Mouse (Mus musculus): ENCODE data around the gene Bri3.

Bri3 gene

DNA sequence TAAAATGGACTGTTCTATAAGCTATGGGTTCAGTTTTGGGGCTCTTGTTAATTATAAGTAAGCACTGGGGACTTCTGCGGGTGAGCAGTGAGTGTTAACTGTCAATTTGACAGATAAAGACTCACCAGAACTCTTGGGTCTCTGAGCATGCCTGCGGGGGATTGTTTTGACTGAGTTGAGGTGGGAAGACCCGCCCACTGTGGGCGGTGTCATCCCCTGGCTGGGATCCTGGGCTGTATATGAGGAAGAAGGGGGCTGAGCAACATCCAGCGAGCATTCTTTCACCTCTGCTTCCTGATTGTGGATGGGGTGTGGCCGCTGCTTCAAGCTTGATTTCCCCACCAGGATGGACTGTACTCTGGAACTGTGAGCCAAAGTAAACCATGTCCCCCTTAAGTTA is 10.0 kb upstream of the Bri3 start:
- no peak for DNase-seq (ENCODE audit: inconsistent ontology term)

DNA sequence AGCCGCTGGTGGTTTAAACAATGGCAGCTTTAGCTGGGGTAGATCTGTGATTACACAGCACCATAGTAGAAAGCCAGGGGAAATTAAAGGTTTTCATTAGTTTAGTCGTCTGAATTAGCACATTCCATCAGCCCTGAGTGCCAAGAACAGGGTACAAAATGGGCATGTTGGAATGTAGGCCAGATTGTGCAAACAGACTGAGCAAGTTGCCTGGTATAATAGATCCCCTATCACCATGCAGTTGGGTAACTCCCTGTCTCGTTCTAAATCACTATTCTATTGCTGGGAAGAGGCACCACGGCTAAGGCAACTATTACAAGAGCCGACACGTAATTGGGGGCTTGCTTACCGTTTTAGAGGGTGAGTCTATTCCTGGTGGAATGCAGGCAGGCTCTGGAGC is 9.5 kb upstream of the Bri3 start:
- peak; percentile 75 for DNase-seq (ENCODE audit: inconsistent ontology term)

DNA sequence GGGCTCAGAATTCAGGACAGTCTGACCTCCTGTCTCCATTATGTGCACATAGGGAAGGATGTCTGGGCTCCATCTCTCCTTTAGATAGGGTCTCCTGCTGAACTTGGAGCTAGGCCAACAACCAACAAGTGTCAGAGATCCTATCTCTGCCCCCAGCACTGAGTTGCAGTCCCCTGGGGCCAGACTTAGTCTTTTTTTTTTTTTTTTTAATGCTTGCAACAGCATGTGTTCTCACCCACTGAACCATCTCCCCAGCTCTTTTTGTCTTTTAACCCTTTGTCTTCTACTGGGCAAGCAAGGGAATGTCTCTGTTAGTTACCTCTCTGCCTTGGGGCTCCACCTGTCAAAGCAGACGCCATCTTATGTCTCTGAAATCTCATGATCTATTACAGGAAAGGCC is 5.3 kb upstream of the Bri3 start:
- no peak for DNase-seq (ENCODE audit: inconsistent ontology term)

DNA sequence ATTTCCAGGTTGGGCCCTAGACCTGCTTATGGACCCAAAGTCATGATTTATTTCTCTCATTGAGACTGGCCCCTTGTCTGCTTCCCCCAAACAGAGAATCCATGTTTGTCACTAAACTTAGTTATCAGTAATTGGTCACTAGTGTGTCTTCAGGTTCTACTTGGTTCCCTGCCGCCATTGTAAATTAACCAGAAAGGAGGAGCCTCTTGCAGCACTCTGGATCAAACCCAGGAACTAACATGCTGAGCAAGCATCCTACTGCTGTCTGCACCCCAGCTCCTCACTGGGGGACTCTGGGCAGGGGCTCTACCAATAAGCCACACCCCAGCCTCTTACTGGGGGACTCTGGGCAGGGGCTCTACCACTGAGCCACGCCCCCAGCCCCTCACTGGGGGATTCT is 1.4 kb downstream of the Bri3 start:
- no peak for DNase-seq (ENCODE audit: inconsistent ontology term)

GRCm38 (mm10) chr5:144246669-144247068 is 2.4 kb downstream of the Bri3 start:
- no peak for DNase-seq (ENCODE audit: inconsistent ontology term)

GRCm38 (mm10) chr5:144247307-144247706 is 3.1 kb downstream of the Bri3 start:
- DNase-seq (ENCODE audit: inconsistent ontology term) = no peak

DNA sequence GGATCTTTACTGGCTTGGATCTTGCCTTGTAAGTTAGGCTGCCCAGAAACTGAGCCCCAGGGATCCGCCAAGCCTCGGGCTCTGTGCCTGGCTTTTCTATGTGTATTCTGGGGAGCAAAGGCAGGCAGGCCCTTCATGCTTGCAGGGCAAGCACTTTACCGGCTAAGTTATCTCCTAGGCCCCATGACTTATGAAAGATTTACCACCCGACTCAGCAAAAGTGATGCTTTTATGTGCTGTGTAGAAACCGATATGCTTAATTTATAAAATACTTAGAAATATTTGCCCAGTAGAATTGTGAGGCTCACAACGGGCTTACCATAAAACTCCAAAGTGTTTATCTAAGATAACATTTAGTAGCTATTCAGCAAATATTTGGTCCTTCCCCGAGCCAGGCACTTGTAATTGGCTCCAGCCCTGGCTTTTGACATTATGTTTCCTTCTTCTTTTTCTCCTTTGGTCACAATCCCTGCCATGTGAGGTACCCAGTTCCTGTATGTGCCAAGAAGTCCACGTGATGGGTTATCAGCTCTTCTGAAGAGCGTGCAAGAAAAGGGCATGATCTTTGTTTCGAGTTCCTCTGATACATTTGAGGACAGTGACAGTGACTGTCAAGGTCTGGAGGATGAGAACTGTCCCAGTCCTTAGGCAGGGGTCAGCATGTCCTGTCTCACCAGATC is 3.8 kb downstream of the Bri3 start:
- DNase-seq (ENCODE audit: inconsistent ontology term) = no peak

DNA sequence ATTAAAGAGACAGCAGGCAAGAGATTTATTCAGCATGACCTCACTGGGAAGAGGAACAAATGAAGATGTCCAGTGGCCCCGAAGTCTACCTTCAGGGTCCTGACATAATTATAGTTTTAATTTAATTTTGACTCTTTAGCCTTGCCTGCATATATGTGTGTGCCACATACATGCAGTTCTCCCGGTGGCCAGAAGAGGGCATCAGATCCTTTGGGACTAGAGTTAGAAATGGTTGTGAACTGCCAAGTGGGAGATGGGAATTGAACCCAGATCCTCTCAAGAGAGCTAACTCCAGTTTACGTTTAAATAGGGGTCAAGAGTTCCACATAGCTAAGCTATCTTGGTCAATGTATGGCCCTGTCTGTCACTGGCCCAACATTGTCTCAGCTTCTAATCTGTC is 5.6 kb downstream of the Bri3 start:
- no peak for DNase-seq (ENCODE audit: inconsistent ontology term)

GRCm38 (mm10) chr5:144251876-144252577 is 7.8 kb downstream of the Bri3 start:
- DNase-seq (ENCODE audit: inconsistent ontology term) = no peak

DNA sequence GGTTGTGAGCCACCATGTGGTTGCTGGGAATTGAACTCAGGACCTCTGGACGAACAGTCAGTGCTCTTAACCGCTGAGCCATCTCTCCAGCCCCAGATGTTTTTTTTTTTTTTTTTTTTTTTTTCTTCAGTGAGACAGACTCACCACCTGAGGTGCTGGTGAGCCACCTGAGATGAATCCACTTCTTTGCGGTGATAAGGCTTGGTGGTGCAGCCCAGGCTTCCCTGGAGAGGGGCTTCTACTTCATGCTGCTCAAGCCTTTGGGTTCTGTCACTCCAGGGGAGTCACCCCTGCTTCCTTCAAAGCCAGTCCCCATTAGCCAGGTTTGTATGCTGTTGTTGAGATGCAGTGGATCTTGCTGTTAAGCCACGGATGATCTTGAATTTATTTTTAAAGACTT is 9.0 kb downstream of the Bri3 start:
- DNase-seq (ENCODE audit: inconsistent ontology term) = no peak

DNA sequence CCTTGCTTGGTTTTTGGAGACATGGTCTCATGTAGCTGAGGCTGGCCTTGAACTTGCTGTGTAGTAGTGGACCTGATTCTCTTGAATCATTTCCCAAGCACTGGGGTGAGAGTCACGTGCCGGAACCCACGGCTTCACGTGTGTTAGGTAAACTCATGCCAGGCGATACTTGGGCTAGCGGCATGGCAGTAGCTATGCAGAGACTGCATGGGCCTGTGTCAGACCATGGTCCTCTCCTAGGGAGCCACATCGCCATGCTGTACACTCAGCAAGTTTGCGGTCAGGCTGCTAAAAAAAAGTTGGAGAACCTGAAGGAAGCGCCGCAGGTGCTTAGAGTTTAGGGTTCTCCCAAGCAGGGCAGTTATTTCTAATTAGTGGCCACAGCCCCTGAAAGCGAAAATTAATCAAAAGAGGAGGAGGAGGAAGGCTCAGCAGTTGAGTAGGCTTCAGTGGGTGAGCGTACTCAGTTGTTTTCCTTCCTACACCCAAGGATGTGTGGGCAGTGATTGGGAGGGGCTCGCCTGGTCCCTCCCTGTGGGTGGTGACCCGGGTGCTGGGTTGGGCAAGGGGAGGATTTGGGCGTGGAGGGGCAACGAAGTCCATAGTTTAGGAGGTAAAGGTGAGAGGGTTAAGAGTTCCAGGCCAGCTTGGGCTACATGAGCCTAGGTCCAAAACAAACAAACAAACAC is 10.0 kb downstream of the Bri3 start:
- DNase-seq (ENCODE audit: inconsistent ontology term) = peak; percentile 66

- peak; percentile 95 for DNase-seq (ENCODE audit: inconsistent ontology term)
Observed at GRCm38 (mm10) chr5:144254811-144255631, 10.8 kb downstream of the Bri3 start.

- peak; percentile 88 for DNase-seq (ENCODE audit: inconsistent ontology term)
Observed at GRCm38 (mm10) chr5:144255632-144256540, 11.6 kb downstream of the Bri3 start.

GRCm38 (mm10) chr5:144256541-144256870 is 12.3 kb downstream of the Bri3 start:
- peak; percentile 7 for DNase-seq (ENCODE audit: inconsistent ontology term)

DNA sequence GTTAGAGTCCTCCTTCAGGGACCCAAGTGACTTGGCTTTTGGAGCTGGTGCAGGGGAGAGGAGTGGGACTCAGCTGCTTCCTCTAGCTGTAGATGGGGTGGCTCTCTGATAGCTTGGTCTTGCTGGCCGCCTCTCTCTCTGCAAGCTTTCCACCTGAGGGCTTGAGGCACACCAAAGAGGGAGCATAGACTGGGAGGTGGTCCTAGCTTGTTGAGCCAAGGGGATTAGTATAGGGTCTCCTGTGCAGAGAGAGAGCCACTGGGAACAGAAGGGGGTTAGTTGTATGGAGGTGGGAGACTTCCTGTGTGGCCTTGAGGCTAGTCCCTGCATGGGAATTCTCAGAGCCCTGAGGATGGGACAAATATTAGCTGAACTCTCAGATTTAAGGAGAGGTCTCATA is 12.7 kb downstream of the Bri3 start:
- DNase-seq (ENCODE audit: inconsistent ontology term) = no peak

- DNase-seq (ENCODE audit: inconsistent ontology term) = no peak
Observed at GRCm38 (mm10) chr5:144257451-144258110, 13.3 kb downstream of the Bri3 start.

DNA sequence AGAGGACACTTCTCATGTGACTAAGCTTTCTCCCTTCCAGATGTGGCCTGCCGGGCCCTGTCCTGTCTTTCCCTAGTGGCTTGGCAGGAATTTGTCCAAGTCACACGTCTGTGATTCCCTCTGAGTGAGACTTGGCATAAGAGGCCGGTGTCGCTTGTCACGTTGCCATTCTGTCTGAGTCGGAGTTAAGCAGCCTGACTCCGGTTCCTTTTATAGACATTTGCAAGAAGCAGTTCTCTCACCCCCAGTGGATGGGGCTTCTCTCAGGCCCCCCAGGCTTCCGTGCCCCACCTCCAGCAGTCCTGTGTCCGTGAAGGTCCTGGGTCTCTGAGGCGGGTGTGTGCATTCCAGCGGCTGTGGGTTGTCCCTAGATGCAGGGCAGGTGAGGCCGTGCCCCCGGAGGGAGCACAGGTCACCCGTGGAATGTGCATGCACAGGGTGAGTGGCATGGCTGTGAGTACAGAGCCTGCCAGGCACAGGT is 13.9 kb downstream of the Bri3 start:
- peak; percentile 38 for DNase-seq (ENCODE audit: inconsistent ontology term)

GRCm38 (mm10) chr5:144258687-144259086 is 14.4 kb downstream of the Bri3 start:
- no peak for DNase-seq (ENCODE audit: inconsistent ontology term)

GRCm38 (mm10) chr5:144259228-144259627 is 15.0 kb downstream of the Bri3 start:
- no peak for DNase-seq (ENCODE audit: inconsistent ontology term)

GRCm38 (mm10) chr5:144260464-144260863 is 16.2 kb downstream of the Bri3 start:
- DNase-seq (ENCODE audit: inconsistent ontology term) = no peak

Data from Muller cell, postnatal 12 days (primary cell).